In the genomic region with DNA sequence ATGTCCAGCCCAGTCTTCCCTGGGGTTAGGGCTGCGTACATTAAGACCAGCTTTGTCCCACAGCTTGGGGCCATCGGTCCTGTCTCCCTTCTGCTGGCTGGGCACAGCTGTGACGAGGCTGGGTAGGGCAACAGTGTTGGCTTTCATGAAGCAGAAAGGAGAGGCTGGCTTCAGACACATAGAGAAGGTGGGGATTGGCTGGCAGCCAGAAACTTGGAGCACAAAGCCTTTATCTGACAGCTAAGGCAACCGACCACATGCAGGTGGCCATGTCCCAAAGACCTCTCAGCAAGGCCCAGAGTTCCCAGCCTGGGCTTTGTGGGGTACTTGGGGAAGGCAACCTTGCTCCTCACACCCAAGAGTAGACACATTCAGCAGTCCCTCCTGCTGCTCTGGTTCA, we compare ENCODE assay signal across 7 mouse cellular contexts. TPM values are rescaled to one million over a fixed set of nuclear protein-coding genes. Genes with fewer than 3 reads are reported as not detected.
DNase-seq lines count a peak whose midpoint lies in the region; ATAC-seq lines count a peak whose summit lies in the region.

No protein-coding gene starts in this region.

- peaks cover 89% of the 10 kb centered on the region for H3K36me3 ChIP-seq in limb, embryonic 15.5 days
- peaks cover 98% of the 10 kb centered on the region for H3K36me3 ChIP-seq in limb, embryonic 10.5 days

- no peak for ATAC-seq in limb, embryonic 15.5 days (ENCODE audit: insufficient number of reproducible peaks, low FRiP score, low TSS enrichment, low read depth)
- peak; percentile 31 for ATAC-seq in common myeloid progenitor, adult 5-6 weeks (replicated peaks; ENCODE audit: low read depth, poor library complexity, severe bottlenecking)
- ATAC-seq in megakaryocyte, adult 5-6 weeks (ENCODE audit: poor library complexity, severe bottlenecking) = no peak

- DNase-seq in limb, embryonic 10.5 days (ENCODE audit: low spot score) = no peak
- DNase-seq in Muller cell, postnatal 12 days (ENCODE audit: inconsistent ontology term) = peak; percentile 53
- peak; percentile 35 to 63 for DNase-seq in layer of hippocampus, adult 18-20 months (ENCODE audit: low spot score in 2 of 2)
- peak; percentile 27 to 29 for DNase-seq in thymus, postnatal 10 days (ENCODE audit: low spot score in 2 of 2)

- peak overlapping the region; percentile 43; the same call in 1 of the 2 replicates for H3K27ac ChIP-seq in limb, embryonic 15.5 days
- no peak overlapping the region for H3K27ac ChIP-seq in limb, embryonic 10.5 days

- H3K9me3 ChIP-seq in limb, embryonic 15.5 days = no peaks in the 10 kb centered on the region
- no peaks in the 10 kb centered on the region for H3K9me3 ChIP-seq in limb, embryonic 10.5 days (replicated peaks)

- WGBS in limb, embryonic 15.5 days = 70% methylated on average over 4 of the region's 4 CpGs
- 94% methylated on average over 4 of the region's 4 CpGs for WGBS in limb, embryonic 10.5 days

- H3K4me3 ChIP-seq in limb, embryonic 15.5 days = no peak overlapping the region
- H3K4me3 ChIP-seq in limb, embryonic 10.5 days = no peak overlapping the region

- H3K4me2 ChIP-seq in limb, embryonic 15.5 days = no peak overlapping the region

- no peaks in the 10 kb centered on the region for H3K4me1 ChIP-seq in limb, embryonic 15.5 days
- peaks cover 2% of the 10 kb centered on the region for H3K4me1 ChIP-seq in limb, embryonic 10.5 days

- no peaks in the 10 kb centered on the region for H3K27me3 ChIP-seq in limb, embryonic 15.5 days
- no peaks in the 10 kb centered on the region; the same call in 1 of the 2 replicates for H3K27me3 ChIP-seq in limb, embryonic 10.5 days (ENCODE audit: low read depth, poor library complexity, severe bottlenecking)

- H3K9ac ChIP-seq in limb, embryonic 15.5 days = no peak overlapping the region

RNA-seq across cellular contexts. Expression of a gene that starts 7.1 kb away (rescaled TPM):
- polyA plus RNA-seq in limb, embryonic 15.5 days (2015; fragmentation: Nextera tagmentation; extraction: Ambion mirVana) = 25.1 and 30.5 TPM in 2 replicates
- 13.1 and 23.0 TPM in 2 replicates for polyA plus RNA-seq in limb, embryonic 10.5 days (2016; fragmentation: Nextera tagmentation; extraction: Ambion mirVana)
- total RNA-seq in common myeloid progenitor, adult 5-6 weeks (2017) = 34.8 and 36.4 TPM in 2 replicates
- total RNA-seq in layer of hippocampus, adult 18-20 months (2021) = 100 to 1,000 TPM; 171 to 195 TPM
- 9.5 and 11.3 TPM in 2 replicates for total RNA-seq in megakaryocyte, adult 5-6 weeks (2015)
- 22.2 and 23.9 TPM in 2 replicates for total RNA-seq in megakaryocyte, adult 5-6 weeks (2017)

RNA-seq across cellular contexts. Expression of a gene that starts 36.3 kb away (rescaled TPM):
- 0.19 and 0.56 TPM in 2 replicates for polyA plus RNA-seq in limb, embryonic 15.5 days (2015; fragmentation: Nextera tagmentation; extraction: Ambion mirVana)
- 1.1 and 1.2 TPM in 2 replicates for polyA plus RNA-seq in limb, embryonic 10.5 days (2016; fragmentation: Nextera tagmentation; extraction: Ambion mirVana)
- total RNA-seq in common myeloid progenitor, adult 5-6 weeks (2017) = 0.05 TPM in 1 of 2 replicates, not detected in the other
- total RNA-seq in layer of hippocampus, adult 18-20 months (2021) = 1 to 10 TPM in 1 of 2 experiments, under 1 TPM in 1; 0.96 to 1.1 TPM
- 0.16 and 0.96 TPM in 2 replicates for total RNA-seq in megakaryocyte, adult 5-6 weeks (2015)
- total RNA-seq in megakaryocyte, adult 5-6 weeks (2017) = not detected in 2 replicates

RNA-seq across cellular contexts. Expression of a gene that starts 37.3 kb away (rescaled TPM):
- 73.7 and 77.9 TPM in 2 replicates for polyA plus RNA-seq in limb, embryonic 15.5 days (2015; fragmentation: Nextera tagmentation; extraction: Ambion mirVana)
- 86.2 and 95.5 TPM in 2 replicates for polyA plus RNA-seq in limb, embryonic 10.5 days (2016; fragmentation: Nextera tagmentation; extraction: Ambion mirVana)
- total RNA-seq in common myeloid progenitor, adult 5-6 weeks (2017) = 14.0 and 16.2 TPM in 2 replicates
- total RNA-seq in layer of hippocampus, adult 18-20 months (2021) = 10 to 100 TPM; 10.8 to 11.1 TPM
- 47.7 and 52.7 TPM in 2 replicates for total RNA-seq in megakaryocyte, adult 5-6 weeks (2015)
- total RNA-seq in megakaryocyte, adult 5-6 weeks (2017) = 36.0 and 45.5 TPM in 2 replicates

RNA-seq across cellular contexts. Expression of a gene that starts 38.2 kb away (rescaled TPM):
- 218 and 227 TPM in 2 replicates for polyA plus RNA-seq in limb, embryonic 15.5 days (2015; fragmentation: Nextera tagmentation; extraction: Ambion mirVana)
- polyA plus RNA-seq in limb, embryonic 10.5 days (2016; fragmentation: Nextera tagmentation; extraction: Ambion mirVana) = 256 and 281 TPM in 2 replicates
- 91.4 and 211 TPM in 2 replicates for total RNA-seq in common myeloid progenitor, adult 5-6 weeks (2017)
- 100 to 1,000 TPM; 223 to 252 TPM for total RNA-seq in layer of hippocampus, adult 18-20 months (2021)
- 98.1 and 124 TPM in 2 replicates for total RNA-seq in megakaryocyte, adult 5-6 weeks (2015)
- 145 and 172 TPM in 2 replicates for total RNA-seq in megakaryocyte, adult 5-6 weeks (2017)

RNA-seq across cellular contexts. Expression of a gene that starts 54.0 kb away (rescaled TPM):
- 181 and 189 TPM in 2 replicates for polyA plus RNA-seq in limb, embryonic 15.5 days (2015; fragmentation: Nextera tagmentation; extraction: Ambion mirVana)
- 260 and 263 TPM in 2 replicates for polyA plus RNA-seq in limb, embryonic 10.5 days (2016; fragmentation: Nextera tagmentation; extraction: Ambion mirVana)
- 85.6 and 95.4 TPM in 2 replicates for total RNA-seq in common myeloid progenitor, adult 5-6 weeks (2017)
- total RNA-seq in layer of hippocampus, adult 18-20 months (2021) = 100 to 1,000 TPM; 118 to 124 TPM
- total RNA-seq in megakaryocyte, adult 5-6 weeks (2015) = 80.6 and 90.8 TPM in 2 replicates
- 100 and 105 TPM in 2 replicates for total RNA-seq in megakaryocyte, adult 5-6 weeks (2017)
